Mouse (Mus musculus) cerebellum, adult 18-20 months (tissue): Measurements from ENCODE around the gene Ftl1.

Experiments used
- DNase-seq, 2 experiments: peaks; one replicate each; pipeline ENCODE4 v3.0.0; 2021

The Ftl1 gene

DNA sequence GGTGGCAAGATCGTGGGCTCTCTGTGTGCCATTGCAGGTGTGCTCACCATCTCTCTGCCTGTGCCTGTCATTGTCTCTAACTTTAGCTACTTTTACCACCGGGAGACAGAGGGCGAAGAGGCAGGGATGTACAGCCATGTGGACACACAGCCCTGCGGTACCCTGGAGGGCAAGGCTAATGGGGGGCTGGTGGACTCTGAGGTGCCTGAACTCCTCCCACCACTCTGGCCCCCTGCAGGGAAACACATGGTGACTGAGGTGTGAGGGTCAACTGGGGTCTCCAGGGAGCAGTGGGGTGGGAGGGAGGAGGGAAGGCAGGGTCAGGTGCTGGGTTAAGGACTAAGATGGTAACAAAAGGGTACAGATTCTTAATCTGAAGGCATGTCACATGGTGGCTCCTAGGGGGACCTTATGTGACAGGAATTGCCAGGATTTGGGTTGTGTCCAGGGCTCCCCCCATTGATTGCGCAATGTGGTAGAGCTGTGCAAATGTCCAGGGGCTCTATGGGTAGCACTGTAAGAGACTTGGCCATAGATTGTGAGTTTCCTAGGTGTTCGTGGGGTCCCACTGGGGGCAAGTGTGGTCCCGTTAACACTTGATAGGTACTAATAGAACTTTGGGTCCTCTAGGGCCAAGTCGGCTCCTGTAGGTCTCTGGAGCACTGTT lies 50.1 kb downstream of the Ftl1 start:
- DNase-seq: no peak

DNA sequence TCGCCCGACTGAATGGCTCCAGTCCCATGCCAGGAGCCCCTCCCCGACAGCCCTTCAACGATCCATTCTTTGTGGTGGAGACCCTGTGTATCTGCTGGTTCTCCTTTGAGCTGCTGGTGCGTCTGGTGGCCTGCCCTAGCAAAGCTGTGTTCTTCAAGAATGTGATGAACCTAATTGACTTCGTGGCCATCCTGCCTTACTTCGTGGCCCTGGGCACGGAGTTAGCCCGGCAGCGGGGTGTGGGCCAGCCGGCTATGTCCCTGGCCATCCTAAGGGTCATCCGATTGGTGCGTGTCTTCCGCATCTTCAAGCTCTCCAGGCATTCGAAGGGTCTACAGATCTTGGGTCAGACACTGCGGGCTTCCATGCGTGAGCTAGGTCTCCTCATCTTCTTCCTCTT lies 50.7 kb downstream of the Ftl1 start:
- DNase-seq: no peak

DNA sequence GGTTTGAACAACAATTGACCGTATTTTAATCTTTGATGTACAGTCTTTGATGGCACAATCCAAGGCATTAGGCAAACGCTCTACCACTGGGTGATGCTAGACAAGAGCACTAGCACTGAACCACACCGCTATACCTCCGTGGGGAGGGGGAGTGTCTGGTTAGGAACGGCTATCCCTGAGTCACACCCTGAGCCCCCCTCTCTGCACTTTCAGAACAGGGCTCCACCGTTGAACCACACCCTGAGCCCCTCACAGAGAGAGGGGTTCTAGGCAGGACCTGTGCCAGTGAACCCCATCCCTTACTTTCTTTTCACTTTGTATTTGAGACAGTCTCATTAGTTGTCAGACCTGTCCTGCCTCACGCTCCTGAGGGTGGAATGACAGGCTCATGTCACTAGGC lies 51.3 kb downstream of the Ftl1 start:
- no peak for DNase-seq
